Mouse (Mus musculus) C2C12 (cell line): ENCODE measurements around the gene Pcdh9. TPM values are rescaled to one million over a fixed set of nuclear protein-coding genes. Genes with fewer than 3 reads are reported as not detected.

Source experiments
- H3K27me3 ChIP-seq: one replicate; pipeline ENCODE4 v1.6.1; 2011; ENCODE audit not compliant: control insufficient read depth, insufficient read depth, insufficient read length
- H3K36me3 ChIP-seq: one replicate; pipeline ENCODE4 v1.6.1; 2011; ENCODE audit not compliant: control insufficient read depth, insufficient read depth
- H3K4me3 ChIP-seq: one replicate; pipeline ENCODE4 v1.5.1; 2011; ENCODE audit warnings: mild to moderate bottlenecking, control low read depth; ENCODE audit not compliant: poor library complexity, insufficient read depth, severe bottlenecking
- H3K79me2 ChIP-seq: one replicate; pipeline ENCODE4 v1.6.1; 2011; ENCODE audit not compliant: control insufficient read depth, insufficient read depth
- H3K79me3 ChIP-seq: one replicate; pipeline ENCODE4 v1.6.1; 2011; ENCODE audit warnings: low read depth, control low read depth
- H3ac ChIP-seq: one replicate; pipeline ENCODE3; 2011; ENCODE audit warnings: low read depth; ENCODE audit not compliant: control insufficient read depth, insufficient read length
- CEBPB ChIP-seq: IDR thresholded peaks from one replicate; pipeline ENCODE4 v1.6.1; 2011; ENCODE audit warnings: low read depth, mild to moderate bottlenecking, control low read depth, moderate library complexity
- CTCF ChIP-seq: IDR thresholded peaks from one replicate; pipeline ENCODE4 v1.5.1; 2011; ENCODE audit not compliant: control insufficient read depth, insufficient read depth, insufficient read length
- FOSL1 ChIP-seq: IDR thresholded peaks from one replicate; pipeline ENCODE4 v1.8.0; 2011; ENCODE audit warnings: mild to moderate bottlenecking, low read length; ENCODE audit not compliant: poor library complexity, insufficient read depth, severe bottlenecking
- MAX ChIP-seq: IDR thresholded peaks from one replicate; pipeline ENCODE4 v1.6.1; 2011; ENCODE audit warnings: mild to moderate bottlenecking, control low read depth
- MYOD1 ChIP-seq: IDR thresholded peaks from one replicate; pipeline ENCODE4 v1.6.1; 2011; ENCODE audit warnings: low read depth; ENCODE audit not compliant: control insufficient read depth, insufficient read length
- MYOG ChIP-seq: IDR thresholded peaks from one replicate; pipeline ENCODE4 v1.6.1; 2011; ENCODE audit not compliant: control insufficient read depth, insufficient read length; ENCODE audit errors: extremely low read depth
- USF1 ChIP-seq: IDR thresholded peaks from one replicate; pipeline ENCODE4 v1.6.1; 2011; ENCODE audit warnings: low read depth, mild to moderate bottlenecking, control low read depth, moderate library complexity
- polyA plus RNA-seq: library from polyadenylated mRNA; unstranded; fragments of >200 nt; fragmentation: generic; extraction: Trizol; gene quantifications from one replicate; pipeline ENCODE4 v1.2.1, GENCODE M21; 2012; ENCODE audit warnings: missing spikeins

Gene Pcdh9
- polyA plus RNA-seq, 1 experiment: not detected

- no peaks in the 10 kb centered on the region for H3K36me3 ChIP-seq
- no peak for TF ChIP-seq MYOG
- no peak for TF ChIP-seq MAX
- no peak for TF ChIP-seq MYOD1
- TF ChIP-seq FOSL1: no peak
- no peak for TF ChIP-seq CEBPB
- TF ChIP-seq USF1: no peak
- no peak for TF ChIP-seq CTCF
Observed at GRCm38 (mm10) chr14:93701385-93702101, 188.9 kb downstream of the Pcdh9 start.

GRCm38 (mm10) chr14:93700916-93701315 is 189.6 kb downstream of the Pcdh9 start:
- Histone ChIP-seq H3K4me3 (no peak overlapping the region), H3ac (no peak overlapping the region), H3K79me2 (no peaks in the 10 kb centered on the region), H3K27me3 (no peaks in the 10 kb centered on the region), H3K79me3 (no peaks in the 10 kb centered on the region), H3K36me3 (no peaks in the 10 kb centered on the region)
- TF ChIP-seq CEBPB: no peak
- TF ChIP-seq CTCF: no peak
- TF ChIP-seq MAX: no peak

More at GRCm38 (mm10) chr14:93701385-93702101, 188.9 kb downstream of the Pcdh9 start:
- no peaks in the 10 kb centered on the region for H3K27me3 ChIP-seq
- no peak overlapping the region for H3ac ChIP-seq
- H3K79me2 ChIP-seq: no peaks in the 10 kb centered on the region
- no peak overlapping the region for H3K4me3 ChIP-seq
- H3K79me3 ChIP-seq: no peaks in the 10 kb centered on the region

DNA sequence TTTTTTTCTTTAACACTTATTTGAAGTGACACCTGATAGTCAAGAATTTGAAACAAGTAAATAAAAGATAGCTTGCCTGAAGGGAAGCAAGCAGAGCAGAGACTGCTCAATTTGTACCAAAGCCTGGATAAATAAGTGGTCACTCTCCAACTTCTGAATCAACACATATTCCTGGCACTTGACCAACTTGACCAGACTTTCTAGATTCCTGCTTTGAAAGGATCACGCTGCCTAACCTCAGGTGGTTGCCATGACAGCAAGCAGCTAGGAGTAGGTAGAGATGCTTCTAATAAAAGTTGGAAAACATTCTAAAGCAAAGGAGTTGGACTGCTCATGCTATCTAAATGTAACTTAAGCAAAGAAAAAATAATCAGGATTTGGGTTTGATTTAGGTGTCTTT is 205.8 kb downstream of the Pcdh9 start:
- no peaks in the 10 kb centered on the region for H3K36me3 ChIP-seq
- H3K79me2 ChIP-seq: no peaks in the 10 kb centered on the region
- H3K4me3 ChIP-seq: no peak overlapping the region
- no peaks in the 10 kb centered on the region for H3K27me3 ChIP-seq
- H3ac ChIP-seq: no peak overlapping the region
- TF ChIP-seq MYOG (no peak), FOSL1 (no peak), CEBPB (no peak), MAX (no peak), USF1 (no peak), MYOD1 (no peak), CTCF (no peak)
- H3K79me3 ChIP-seq: no peaks in the 10 kb centered on the region

GRCm38 (mm10) chr14:93675273-93676068 is 215.0 kb downstream of the Pcdh9 start:
- Histone ChIP-seq H3K27me3 (no peaks in the 10 kb centered on the region), H3K4me3 (no peak overlapping the region), H3K36me3 (no peaks in the 10 kb centered on the region), H3K79me3 (no peaks in the 10 kb centered on the region), H3K79me2 (no peaks in the 10 kb centered on the region), H3ac (no peak overlapping the region)
- TF ChIP-seq CEBPB (no peak), MYOD1 (no peak), FOSL1 (no peak), CTCF (no peak), USF1 (no peak), MAX (no peak), MYOG (no peak)

- Histone ChIP-seq H3K79me3 (no peaks in the 10 kb centered on the region), H3K79me2 (no peaks in the 10 kb centered on the region), H3K36me3 (no peaks in the 10 kb centered on the region), H3K4me3 (no peak overlapping the region), H3K27me3 (no peaks in the 10 kb centered on the region), H3ac (no peak overlapping the region)
- no peak for TF ChIP-seq USF1
- TF ChIP-seq CEBPB: no peak
- TF ChIP-seq FOSL1: no peak
- no peak for TF ChIP-seq MYOD1
- no peak for TF ChIP-seq MYOG
- TF ChIP-seq MAX: no peak
- no peak for TF ChIP-seq CTCF
Observed at GRCm38 (mm10) chr14:93653986-93654757, 236.3 kb downstream of the Pcdh9 start.
